Mouse (Mus musculus) adrenal gland, postnatal 36 days (tissue): Measurements from ENCODE around the gene Raver2. TPM values are rescaled to one million over a fixed set of nuclear protein-coding genes. Genes with fewer than 3 reads are reported as not detected.
A peak's percentile ranks its signal among the peaks of the same experiment; 100 is the strongest.

ENCODE experiments used
- DNase-seq, 2 experiments: peaks; one replicate each; pipeline ENCODE4 v3.0.0; 2021; ENCODE audit warnings: mixed read lengths in 1 of 2
- total RNA-seq, 2 experiments: library from RNA; stranded (reverse); gene quantifications; 2 replicates each; pipeline ENCODE4 v1.2.3; 2021

Gene Raver2
- total RNA-seq, 2 experiments from 2014 or later: 3.3 to 4.3 TPM

- DNase-seq: no peak
These were observed 106.3 kb downstream of the Raver2 start for GRCm38 (mm10) chr4:101174916-101175625.

GRCm38 (mm10) chr4:101176123-101176522, 107.3 kb downstream of the Raver2 start:
- DNase-seq: no peak

GRCm38 (mm10) chr4:101177796-101178195, 109.0 kb downstream of the Raver2 start:
- no peak for DNase-seq

GRCm38 (mm10) chr4:101179076-101179475, 110.3 kb downstream of the Raver2 start:
- no peak for DNase-seq

GRCm38 (mm10) chr4:101179836-101180235, 111.1 kb downstream of the Raver2 start:
- no peak for DNase-seq

GRCm38 (mm10) chr4:101180681-101181080, 111.9 kb downstream of the Raver2 start:
- no peak for DNase-seq

- no peak for DNase-seq
These were observed 113.8 kb downstream of the Raver2 start for GRCm38 (mm10) chr4:101182603-101183011.

GRCm38 (mm10) chr4:101185216-101185615, 116.4 kb downstream of the Raver2 start:
- DNase-seq: no peak

- DNase-seq: peak; percentile 67 to 70
These were observed 117.8 kb downstream of the Raver2 start for GRCm38 (mm10) chr4:101186591-101186990.

- no peak for DNase-seq
These were observed 118.6 kb downstream of the Raver2 start for GRCm38 (mm10) chr4:101187381-101187780.

GRCm38 (mm10) chr4:101192241-101192976, 123.6 kb downstream of the Raver2 start:
- no peak for DNase-seq

GRCm38 (mm10) chr4:101194170-101194569, 125.4 kb downstream of the Raver2 start:
- DNase-seq: no peak

- DNase-seq: peak; percentile 48 to 57
These were observed 127.6 kb downstream of the Raver2 start for GRCm38 (mm10) chr4:101196407-101196806.

- DNase-seq: no peak
These were observed 128.8 kb downstream of the Raver2 start for GRCm38 (mm10) chr4:101197421-101198170.

- peak; percentile 75 for DNase-seq
These were observed 129.6 kb downstream of the Raver2 start for GRCm38 (mm10) chr4:101198333-101198732.

- no peak for DNase-seq
These were observed 130.8 kb downstream of the Raver2 start for GRCm38 (mm10) chr4:101199433-101200081.

Other genes with a start within 250 kb of the Raver2 start
- gene Gm10577, start 48.3 kb upstream of the Raver2 start, total RNA-seq: not detected
- 100 to 1,000 TPM; 137 TPM for gene Jak1, start 196.3 kb downstream of the Raver2 start, total RNA-seq